Mouse (Mus musculus): ENCODE measurements around the gene Ntrk3. TPM values are rescaled to one million over a fixed set of nuclear protein-coding genes. Genes with fewer than 3 reads are reported as not detected.
A peak's percentile ranks its signal among the peaks of the same experiment; 100 is the strongest.

Gene Ntrk3
- polyA plus RNA-seq, 1 experiment from 2014 or later, result 2.6 TPM

DNA sequence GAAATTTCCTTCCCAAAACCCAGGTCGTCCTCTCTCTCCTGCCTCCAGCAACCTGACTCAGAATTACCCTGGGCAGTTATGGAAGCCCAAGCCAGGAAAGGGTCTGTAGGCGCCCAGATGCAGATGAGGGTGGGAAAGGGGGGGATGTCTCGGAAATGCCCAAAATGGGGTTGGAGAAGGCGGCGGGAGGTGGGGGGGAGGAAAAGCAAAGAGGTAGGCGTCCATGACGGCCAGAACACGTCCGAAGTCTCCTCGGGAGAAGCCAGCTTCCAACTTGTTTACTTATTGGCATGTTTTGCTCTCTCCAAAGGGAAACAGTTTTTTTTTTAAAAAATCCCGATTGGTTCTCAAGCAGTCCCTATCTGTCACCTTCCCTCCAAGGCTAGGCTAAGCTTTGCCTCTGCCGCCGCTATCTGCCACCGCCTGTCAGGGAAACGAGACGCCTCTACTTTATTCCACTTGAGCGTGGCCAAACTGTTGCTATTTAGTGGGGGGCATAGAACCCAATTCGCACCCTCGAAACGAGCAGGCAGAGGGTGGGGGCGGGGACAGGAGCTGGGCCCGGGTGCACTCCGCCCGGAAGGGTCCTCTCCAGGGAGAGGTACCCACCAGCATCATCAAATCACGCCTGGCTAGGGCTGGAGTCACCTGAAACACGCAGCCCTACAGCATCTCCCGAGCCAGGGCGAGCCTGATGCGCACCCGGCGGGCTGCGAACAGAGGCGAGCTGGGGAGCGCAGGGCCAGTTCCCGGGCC lies 160.9 kb downstream of the Ntrk3 start:
- peak overlapping the region; percentile 46 for H3K4me3 ChIP-seq
- no peaks in the 10 kb centered on the region for H3K9me3 ChIP-seq
- H3K9ac ChIP-seq, result peak overlapping the region; percentile 45; the same call in 1 of the 2 replicates
- peak; percentile 64 for ATAC-seq (ENCODE audit: insufficient number of reproducible peaks, insufficient read depth, low FRiP score, low TSS enrichment)
- peaks cover 81% of the 10 kb centered on the region for H3K27me3 ChIP-seq
- peak overlapping the region; percentile 87 for H3K4me2 ChIP-seq (replicated peaks)
- H3K27ac ChIP-seq, result no peak overlapping the region
- 0 out of 2 replicates have a peak, but pooled peaks cover 11% of the 10 kb centered on the region for H3K4me1 ChIP-seq
- under 1% methylated on average over 35 of the region's 35 CpGs for WGBS
- no peaks in the 10 kb centered on the region for H3K36me3 ChIP-seq

DNA sequence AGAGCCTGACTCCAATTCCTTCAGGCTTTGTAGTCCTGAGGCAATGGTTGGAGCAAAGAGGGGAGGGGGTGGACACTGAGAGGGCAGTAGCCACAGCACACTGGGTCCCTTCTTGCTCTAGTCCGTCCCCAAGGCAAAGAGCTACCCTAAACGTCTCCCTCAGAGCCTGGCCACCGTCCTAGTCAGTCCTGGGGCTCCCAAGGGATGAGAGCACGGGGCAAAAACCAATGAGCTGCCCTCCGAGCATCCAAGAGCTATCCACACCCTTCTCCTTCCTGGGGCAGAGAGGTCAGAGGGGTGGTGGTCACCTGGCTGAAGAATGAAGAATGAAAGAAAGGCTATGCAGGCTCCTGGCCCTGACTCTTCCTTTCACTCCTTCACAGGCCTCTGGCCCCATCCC lies 161.6 kb downstream of the Ntrk3 start:
- H3K9me3 ChIP-seq, result no peaks in the 10 kb centered on the region
- 19% methylated on average over 5 of the region's 5 CpGs for WGBS
- no peak for ATAC-seq (ENCODE audit: insufficient number of reproducible peaks, insufficient read depth, low FRiP score, low TSS enrichment)
- no peak overlapping the region for H3K9ac ChIP-seq
- H3K4me3 ChIP-seq, result peak overlapping the region; percentile 46; the same call in 1 of the 2 replicates
- 0 out of 2 replicates have a peak, but pooled peaks cover 11% of the 10 kb centered on the region for H3K4me1 ChIP-seq
- no peaks in the 10 kb centered on the region for H3K36me3 ChIP-seq
- peaks cover 76% of the 10 kb centered on the region for H3K27me3 ChIP-seq
- H3K27ac ChIP-seq, result no peak overlapping the region
- peak overlapping the region; percentile 87 for H3K4me2 ChIP-seq (replicated peaks)

DNA sequence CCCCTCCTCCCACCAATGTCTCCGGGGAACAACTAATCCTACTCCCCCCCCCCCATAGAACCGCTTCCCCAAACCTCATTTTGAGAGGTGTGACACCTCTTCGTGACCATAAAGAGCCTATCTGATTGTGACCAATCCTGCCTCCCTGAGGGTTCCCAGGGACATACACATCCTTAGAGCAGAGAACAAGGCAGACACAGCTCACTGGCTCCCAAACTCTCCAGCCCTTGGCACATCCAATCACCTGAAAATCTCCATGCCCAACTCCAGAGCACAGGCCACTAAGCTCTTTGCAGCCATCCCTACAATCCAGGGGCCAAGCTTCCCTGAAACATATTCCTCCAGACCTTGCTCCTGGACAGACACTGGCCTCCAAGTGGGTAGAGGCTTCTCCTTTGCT lies 162.3 kb downstream of the Ntrk3 start:
- no peak overlapping the region for H3K4me2 ChIP-seq (replicated peaks)
- no peak for ATAC-seq (ENCODE audit: insufficient number of reproducible peaks, insufficient read depth, low FRiP score, low TSS enrichment)
- no peak overlapping the region for H3K4me3 ChIP-seq
- H3K36me3 ChIP-seq, result no peaks in the 10 kb centered on the region
- H3K9me3 ChIP-seq, result no peaks in the 10 kb centered on the region
- H3K9ac ChIP-seq, result no peak overlapping the region
- H3K4me1 ChIP-seq, result 0 out of 2 replicates have a peak, but pooled peaks cover 11% of the 10 kb centered on the region
- H3K27me3 ChIP-seq, result peaks cover 70% of the 10 kb centered on the region
- H3K27ac ChIP-seq, result no peak overlapping the region
- 12% methylated on average over 3 of the region's 3 CpGs for WGBS

DNA sequence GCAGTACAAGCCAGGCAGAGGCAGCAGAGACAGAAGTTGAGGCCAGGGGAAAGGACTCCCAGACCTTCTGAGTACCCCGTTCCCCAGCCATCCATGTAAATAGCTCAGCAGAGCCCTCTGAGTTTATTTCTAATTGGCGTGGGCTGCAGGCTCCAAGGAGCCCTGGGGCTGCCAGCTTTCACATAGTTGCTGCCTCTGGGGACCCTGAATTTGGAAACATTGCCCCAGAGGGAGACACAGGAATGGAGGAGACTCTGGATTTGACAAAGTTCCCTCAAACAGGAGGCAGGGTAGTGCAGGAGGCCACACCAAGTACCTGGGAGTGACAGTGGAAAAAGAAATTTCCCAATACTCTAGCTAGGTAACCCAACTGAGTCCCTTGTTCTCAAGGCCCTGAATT lies 166.6 kb downstream of the Ntrk3 start:
- no peaks in the 10 kb centered on the region for H3K4me1 ChIP-seq
- no peaks in the 10 kb centered on the region for H3K36me3 ChIP-seq
- no peak for ATAC-seq (ENCODE audit: insufficient number of reproducible peaks, insufficient read depth, low FRiP score, low TSS enrichment)
- H3K4me3 ChIP-seq, result no peak overlapping the region
- no peak overlapping the region for H3K27ac ChIP-seq
- 65% methylated on average over 2 of the region's 2 CpGs for WGBS
- H3K4me2 ChIP-seq (replicated peaks), result no peak overlapping the region
- H3K9me3 ChIP-seq, result no peaks in the 10 kb centered on the region
- no peak overlapping the region for H3K9ac ChIP-seq
- peaks cover 35% of the 10 kb centered on the region for H3K27me3 ChIP-seq

DNA sequence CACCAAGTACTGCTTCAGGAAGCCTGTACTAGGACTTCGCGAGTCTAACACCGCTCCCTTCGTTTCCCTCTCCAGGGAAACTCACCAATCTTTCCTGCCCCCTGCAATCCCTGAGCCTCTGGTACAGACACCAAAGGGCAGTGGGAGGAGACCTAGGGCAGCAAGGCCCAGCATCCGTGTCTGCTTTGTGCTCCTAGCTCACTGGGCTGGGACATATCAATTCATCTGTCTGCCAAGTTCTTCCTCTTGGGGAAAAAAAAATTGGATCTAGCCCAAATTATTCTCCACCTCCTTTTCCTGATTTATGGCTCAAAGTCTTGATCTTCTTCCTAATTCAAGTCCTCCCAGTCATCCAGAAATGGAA lies 168.6 kb downstream of the Ntrk3 start:
- H3K27me3 ChIP-seq, result 0 out of 2 replicates have a peak, but pooled peaks cover 16% of the 10 kb centered on the region
- no peak overlapping the region for H3K9ac ChIP-seq
- 3% methylated on average over 5 of the region's 5 CpGs for WGBS

DNA sequence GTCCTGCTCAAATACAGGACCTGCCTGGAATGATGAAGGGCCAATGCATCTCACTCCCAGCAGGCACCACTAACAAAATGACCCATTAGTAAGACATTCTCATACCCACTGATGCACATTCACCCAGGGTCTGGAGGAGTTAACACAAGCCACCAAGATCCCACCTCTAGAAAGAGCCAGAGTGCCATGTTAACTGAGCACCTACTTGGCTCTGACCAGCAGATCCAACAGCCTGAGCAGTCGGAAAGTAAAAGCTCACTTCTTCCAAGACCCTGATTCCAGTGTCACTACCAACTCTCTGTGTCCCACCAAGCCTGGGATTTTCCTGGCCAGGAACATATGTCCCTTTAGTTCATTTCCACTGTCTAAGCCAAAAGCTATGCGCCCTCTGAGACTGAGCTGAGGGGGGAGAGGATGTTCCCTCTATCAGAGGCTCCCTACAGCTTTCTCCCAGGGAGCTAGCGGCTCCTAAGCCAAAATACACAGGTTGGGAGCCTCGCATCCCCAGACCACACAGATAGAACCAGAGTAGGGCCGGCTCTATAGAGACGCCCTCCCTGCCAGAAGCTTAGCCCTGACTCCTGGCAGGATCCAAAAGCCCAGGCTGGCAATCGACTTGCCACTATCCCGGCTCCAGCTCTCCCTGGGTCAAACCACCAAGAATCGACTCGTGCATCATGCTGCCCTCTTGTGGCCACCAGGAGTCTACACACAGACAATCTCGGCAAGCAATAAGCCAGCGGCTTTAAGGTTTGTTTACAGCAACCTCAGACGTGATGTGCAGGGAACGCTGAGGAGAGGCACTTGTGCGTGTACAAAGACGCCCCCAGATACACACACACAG lies 169.2 kb downstream of the Ntrk3 start:
- 0 out of 2 replicates have a peak, but pooled peaks cover 11% of the 10 kb centered on the region for H3K27me3 ChIP-seq

More for the DNA sequence above, 168.6 kb downstream of the Ntrk3 start:
- Histone ChIP-seq H3K4me1 (no peaks in the 10 kb centered on the region), H3K9me3 (no peaks in the 10 kb centered on the region), H3K4me3 (no peak overlapping the region), H3K36me3 (no peaks in the 10 kb centered on the region), H3K27ac (no peak overlapping the region), H3K4me2 (replicated peaks) (peak overlapping the region; percentile 38)
- ATAC-seq (ENCODE audit: insufficient number of reproducible peaks, insufficient read depth, low FRiP score, low TSS enrichment), result no peak

DNA sequence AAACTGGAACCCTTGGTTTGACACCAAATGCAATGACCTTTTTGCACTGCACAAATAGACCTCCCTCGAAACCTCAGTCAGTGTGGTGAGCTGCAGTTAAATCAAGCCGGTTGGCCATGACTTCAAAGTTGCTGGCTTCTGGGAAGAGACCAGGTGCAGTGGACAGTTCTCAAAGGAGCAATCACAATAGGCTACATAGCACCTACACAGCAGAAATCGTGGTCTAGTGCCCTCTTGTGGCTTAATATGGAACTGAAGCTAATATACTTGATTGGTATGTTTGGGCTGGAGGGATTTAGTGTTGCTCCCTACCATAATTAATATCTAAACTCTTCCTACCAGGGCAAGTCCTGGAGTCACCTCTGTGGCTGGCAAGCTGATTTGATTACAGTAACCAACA lies 171.2 kb downstream of the Ntrk3 start:
- Histone ChIP-seq H3K9me3 (no peaks in the 10 kb centered on the region), H3K4me2 (replicated peaks) (no peak overlapping the region), H3K4me3 (no peak overlapping the region), H3K36me3 (no peaks in the 10 kb centered on the region), H3K27me3 (0 out of 2 replicates have a peak, but pooled peaks cover 11% of the 10 kb centered on the region), H3K4me1 (no peaks in the 10 kb centered on the region), H3K9ac (no peak overlapping the region), H3K27ac (no peak overlapping the region)
- 56% methylated on average over 3 of the region's 3 CpGs for WGBS
- ATAC-seq (ENCODE audit: insufficient number of reproducible peaks, insufficient read depth, low FRiP score, low TSS enrichment), result no peak

More for the DNA sequence above, 169.2 kb downstream of the Ntrk3 start:
- Histone ChIP-seq H3K27ac (no peak overlapping the region), H3K9me3 (no peaks in the 10 kb centered on the region), H3K9ac (no peak overlapping the region), H3K4me2 (replicated peaks) (peak overlapping the region; percentile 38), H3K36me3 (no peaks in the 10 kb centered on the region), H3K4me1 (no peaks in the 10 kb centered on the region), H3K4me3 (no peak overlapping the region)
- no peak for ATAC-seq (ENCODE audit: insufficient number of reproducible peaks, insufficient read depth, low FRiP score, low TSS enrichment)
- 15% methylated on average over 16 of the region's 16 CpGs for WGBS

DNA sequence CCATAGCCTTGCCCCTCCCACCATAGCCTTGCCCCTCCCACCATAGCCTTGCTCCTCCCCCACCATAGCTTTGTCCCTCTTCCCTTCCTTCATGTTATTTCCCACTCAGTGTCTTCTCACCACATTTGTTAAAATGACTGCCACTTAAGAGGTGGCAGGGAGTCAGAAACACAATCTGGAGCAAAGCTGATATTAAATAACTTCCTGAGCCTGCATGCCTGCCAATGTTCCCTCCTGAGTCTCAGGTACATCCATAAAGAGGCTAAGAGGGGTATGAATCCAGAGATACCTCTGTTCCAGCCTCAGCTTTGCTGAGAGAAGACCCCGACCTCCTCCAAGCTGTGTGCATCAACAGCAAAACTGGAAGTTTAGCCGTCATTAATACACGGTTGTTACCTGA lies 172.4 kb downstream of the Ntrk3 start:
- 88% methylated on average over 3 of the region's 3 CpGs for WGBS
- no peak overlapping the region for H3K27ac ChIP-seq
- no peak for ATAC-seq (ENCODE audit: insufficient number of reproducible peaks, insufficient read depth, low FRiP score, low TSS enrichment)

DNA sequence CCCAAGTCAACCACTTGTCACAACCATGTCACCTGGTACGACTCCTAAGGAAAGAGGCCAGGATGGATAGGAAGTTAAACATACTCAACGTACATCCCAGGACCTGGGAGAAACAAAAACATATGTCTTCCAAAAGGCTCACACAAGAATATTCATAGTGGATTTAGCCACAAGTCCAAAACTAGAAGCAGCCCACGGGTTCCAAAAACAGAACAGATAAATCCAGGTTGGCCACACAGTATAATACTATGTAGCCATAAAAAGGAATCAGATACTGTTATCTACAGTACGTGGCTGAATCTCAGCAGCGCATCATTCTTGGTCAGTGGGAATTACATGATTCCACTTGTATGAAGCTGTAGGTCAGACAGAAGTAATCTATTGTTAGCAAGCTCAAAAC lies 179.3 kb downstream of the Ntrk3 start:
- WGBS, result 84% methylated on average over 5 of the region's 5 CpGs
- Histone ChIP-seq H3K27ac (no peak overlapping the region), H3K9ac (no peak overlapping the region), H3K36me3 (no peaks in the 10 kb centered on the region), H3K4me2 (replicated peaks) (no peak overlapping the region), H3K4me3 (no peak overlapping the region), H3K9me3 (no peaks in the 10 kb centered on the region), H3K27me3 (no peaks in the 10 kb centered on the region), H3K4me1 (no peaks in the 10 kb centered on the region)
- no peak for ATAC-seq (ENCODE audit: insufficient number of reproducible peaks, insufficient read depth, low FRiP score, low TSS enrichment)

More for the DNA sequence above, 172.4 kb downstream of the Ntrk3 start:
- H3K4me3 ChIP-seq, result no peak overlapping the region
- H3K9ac ChIP-seq, result no peak overlapping the region
- H3K4me2 ChIP-seq (replicated peaks), result no peak overlapping the region
- H3K4me1 ChIP-seq, result no peaks in the 10 kb centered on the region
- 0 out of 2 replicates have a peak, but pooled peaks cover 8% of the 10 kb centered on the region for H3K27me3 ChIP-seq
- H3K36me3 ChIP-seq, result no peaks in the 10 kb centered on the region
- no peaks in the 10 kb centered on the region for H3K9me3 ChIP-seq

DNA sequence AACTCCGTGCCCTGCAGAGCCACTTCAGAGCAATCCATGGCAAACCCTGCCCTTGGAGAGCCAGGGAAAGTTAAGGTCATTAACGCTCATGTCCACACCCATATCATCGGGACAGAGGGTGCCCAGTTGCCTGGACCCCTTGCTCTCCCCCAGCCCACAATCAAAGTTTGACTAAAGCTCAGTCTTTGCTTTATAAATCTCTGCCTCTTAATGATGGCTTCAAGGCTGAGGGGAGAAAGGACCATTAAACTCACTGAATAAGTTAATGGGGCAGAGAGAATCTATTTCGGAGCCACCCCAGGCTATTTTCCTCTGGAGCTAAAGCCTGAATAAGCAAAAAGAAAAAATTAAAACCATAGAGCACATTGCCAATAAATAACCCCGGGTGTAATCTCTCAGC lies 182.3 kb downstream of the Ntrk3 start:
- Histone ChIP-seq H3K4me1 (no peaks in the 10 kb centered on the region), H3K4me2 (replicated peaks) (no peak overlapping the region), H3K36me3 (no peaks in the 10 kb centered on the region), H3K27me3 (no peaks in the 10 kb centered on the region; the same call in 1 of the 2 replicates), H3K9ac (no peak overlapping the region), H3K9me3 (no peaks in the 10 kb centered on the region), H3K27ac (no peak overlapping the region), H3K4me3 (no peak overlapping the region)
- WGBS, result 83% methylated on average over 5 of the region's 5 CpGs
- ATAC-seq (ENCODE audit: insufficient number of reproducible peaks, insufficient read depth, low FRiP score, low TSS enrichment), result no peak

DNA sequence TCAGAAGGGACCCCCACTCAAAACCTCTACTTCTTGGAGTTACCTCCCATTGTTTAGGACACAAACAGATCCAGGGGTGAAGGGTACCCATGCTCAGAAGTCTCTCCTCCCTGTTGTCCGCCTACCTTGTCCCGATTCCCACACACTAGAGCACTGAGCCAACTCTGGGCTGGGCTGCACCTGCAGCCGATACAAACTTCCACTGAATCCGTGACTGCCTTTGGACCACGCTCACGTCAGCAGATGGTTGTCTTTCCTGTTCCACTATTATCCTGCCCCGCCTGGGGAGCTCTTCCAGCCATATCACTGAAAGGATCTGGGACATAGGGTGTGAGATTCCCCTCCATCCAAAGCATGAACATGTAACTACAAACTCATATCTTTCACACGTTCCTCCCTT lies 188.4 kb downstream of the Ntrk3 start:
- H3K27ac ChIP-seq, result no peak overlapping the region
- no peak for ATAC-seq (ENCODE audit: insufficient number of reproducible peaks, insufficient read depth, low FRiP score, low TSS enrichment)
- no peak overlapping the region for H3K4me3 ChIP-seq
- H3K27me3 ChIP-seq, result no peaks in the 10 kb centered on the region; the same call in 1 of the 2 replicates
- H3K36me3 ChIP-seq, result no peaks in the 10 kb centered on the region
- no peak overlapping the region for H3K4me2 ChIP-seq (replicated peaks)
- no peaks in the 10 kb centered on the region for H3K9me3 ChIP-seq
- WGBS, result 91% methylated on average over 8 of the region's 8 CpGs
- H3K4me1 ChIP-seq, result no peaks in the 10 kb centered on the region
- no peak overlapping the region for H3K9ac ChIP-seq
